Mouse (Mus musculus) stomach, embryonic 16.5 days (tissue): ENCODE measurements around the gene Guca1a. TPM values are rescaled to one million over a fixed set of nuclear protein-coding genes. Genes with fewer than 3 reads are reported as not detected.

Source experiments
- ATAC-seq: fragments of 200-750 bp; cut with Nextera tagmentation; 2 replicates; pipeline ENCODE4 v1.8.0; 2017; ENCODE audit warnings: moderate number of reproducible peaks, moderate TSS enrichment; ENCODE audit not compliant: insufficient read depth, low FRiP score
- H3K27ac ChIP-seq: fragments of 300-500 bp; sonication (generic); 2 replicates; pipeline ENCODE4 v1.5.1; 2014; ENCODE audit warnings: low read length
- H3K27me3 ChIP-seq: fragments of 300-500 bp; sonication (generic); 2 replicates; pipeline ENCODE4 v1.6.1; 2014; ENCODE audit warnings: low read length, control low read depth, mixed read lengths; ENCODE audit not compliant: control insufficient read depth, insufficient read depth
- H3K36me3 ChIP-seq: fragments of 300-500 bp; sonication (generic); 2 replicates; pipeline ENCODE4 v1.6.1; 2014; ENCODE audit warnings: low read length; ENCODE audit not compliant: control insufficient read depth, insufficient read depth
- H3K4me1 ChIP-seq: fragments of 300-500 bp; sonication (generic); 2 replicates; pipeline ENCODE4 v1.6.1; 2014; ENCODE audit warnings: low read length, control low read depth, mixed read lengths; ENCODE audit not compliant: control insufficient read depth, insufficient read depth
- H3K4me2 ChIP-seq: fragments of 300-500 bp; sonication (generic); 2 replicates; pipeline ENCODE4 v1.6.1; 2014; ENCODE audit warnings: low read depth, low read length, mixed read lengths
- H3K4me3 ChIP-seq: fragments of 300-500 bp; sonication (generic); replicated peaks from 2 replicates; pipeline ENCODE4 v1.5.1; 2014; ENCODE audit warnings: mild to moderate bottlenecking, low read length
- H3K9ac ChIP-seq: fragments of 300-500 bp; sonication (generic); 2 replicates; pipeline ENCODE4 v1.6.1; 2014; ENCODE audit warnings: low read length
- H3K9me3 ChIP-seq: fragments of 300-500 bp; sonication (generic); replicated peaks from 2 replicates; pipeline ENCODE4 v1.6.1; 2016; ENCODE audit warnings: low read length, control low read depth; ENCODE audit not compliant: control insufficient read depth
- WGBS: fragments of 180-500 bp; shearing (Covaris S2); extraction: QIAGEN DNeasy Blood & Tissue Kit; methylation state at CpG from one replicate; pipeline ENCODE4 v1.1.7; 2014; 5-methylcytosine and 5-hydroxymethylcytosine counted together
- polyA plus RNA-seq: library from polyadenylated mRNA; unstranded; fragments of >200 nt; fragmentation: Nextera tagmentation; extraction: Ambion mirVana; gene quantifications from 2 replicates; pipeline ENCODE4 v1.2.1, GENCODE M21; 2015

Guca1a gene
- polyA plus RNA-seq, 1 experiment from 2014 or later: 4.7 TPM

- H3K4me2 ChIP-seq: no peak overlapping the region
Measured at GRCm38 (mm10) chr17:47376779-47377280, 23.6 kb downstream of the Guca1a start.

GRCm38 (mm10) chr17:47373991-47374390, 26.4 kb downstream of the Guca1a start:
- Histone ChIP-seq H3K4me2 (no peak overlapping the region), H3K4me1 (no peaks in the 10 kb centered on the region), H3K9me3 (no peaks in the 10 kb centered on the region), H3K27ac (no peak overlapping the region), H3K36me3 (0 out of 2 replicates have a peak, but pooled peaks cover 11% of the 10 kb centered on the region), H3K4me3 (no peak overlapping the region), H3K9ac (no peak overlapping the region), H3K27me3 (no peaks in the 10 kb centered on the region)
- ATAC-seq: no peak
- 80% methylated on average over 6 of the region's 6 CpGs for WGBS

More at GRCm38 (mm10) chr17:47376779-47377280, 23.6 kb downstream of the Guca1a start:
- H3K9ac ChIP-seq: no peak overlapping the region
- no peak for ATAC-seq
- no peak overlapping the region for H3K4me3 ChIP-seq
- no peaks in the 10 kb centered on the region for H3K9me3 ChIP-seq
- H3K27ac ChIP-seq: no peak overlapping the region
- H3K4me1 ChIP-seq: no peaks in the 10 kb centered on the region
- H3K27me3 ChIP-seq: no peaks in the 10 kb centered on the region
- 0 out of 2 replicates have a peak, but pooled peaks cover 11% of the 10 kb centered on the region for H3K36me3 ChIP-seq
- 87% methylated on average over 6 of the region's 6 CpGs for WGBS

GRCm38 (mm10) chr17:47371451-47371850, 28.9 kb downstream of the Guca1a start:
- ATAC-seq: 0 out of 2 replicates have a peak, but pooled peaks have one; percentile 57
- WGBS: 8% methylated on average over 4 of the region's 4 CpGs
- H3K9me3 ChIP-seq: no peaks in the 10 kb centered on the region

GRCm38 (mm10) chr17:47369087-47369443, 31.3 kb downstream of the Guca1a start:
- ATAC-seq: peak; percentile 4; the same call in 1 of the 2 replicates
- peak overlapping the region; percentile 82 for H3K4me2 ChIP-seq

More at GRCm38 (mm10) chr17:47371451-47371850, 28.9 kb downstream of the Guca1a start:
- H3K4me3 ChIP-seq: no peak overlapping the region
- H3K4me1 ChIP-seq: no peaks in the 10 kb centered on the region
- no peaks in the 10 kb centered on the region for H3K27me3 ChIP-seq
- 0 out of 2 replicates have a peak, but pooled peaks cover 8% of the 10 kb centered on the region for H3K36me3 ChIP-seq
- no peak overlapping the region for H3K27ac ChIP-seq
- no peak overlapping the region for H3K4me2 ChIP-seq
- H3K9ac ChIP-seq: no peak overlapping the region

GRCm38 (mm10) chr17:47368401-47369086, 31.8 kb downstream of the Guca1a start, which contains the start of gene Mrps10:
Mrps10 (plus strand) TSS chr17:47368887.
- Histone ChIP-seq H3K4me3 (peak within 1 kb of the TSS; percentile 85), H3K9ac (peak within 1 kb of the TSS; percentile 81), H3K4me2 (peak within 1 kb of the TSS; percentile 82), H3K27ac (peak within 1 kb of the TSS; percentile 57), H3K9me3 (no peaks in the 10 kb centered on the region), H3K36me3 (no peaks in the 10 kb centered on the region), H3K27me3 (no peaks in the 10 kb centered on the region), H3K4me1 (no peaks in the 10 kb centered on the region)
- 3% methylated on average over 35 of the region's 35 CpGs for WGBS
- ATAC-seq: peak; percentile 90

More at GRCm38 (mm10) chr17:47369087-47369443, 31.3 kb downstream of the Guca1a start:
- no peaks in the 10 kb centered on the region for H3K9me3 ChIP-seq
- peak overlapping the region; percentile 57 for H3K27ac ChIP-seq
- peak overlapping the region; percentile 81 for H3K9ac ChIP-seq
- WGBS: under 1% methylated on average over 20 of the region's 20 CpGs
- peak overlapping the region; percentile 85 for H3K4me3 ChIP-seq
- H3K4me1 ChIP-seq: no peaks in the 10 kb centered on the region
- H3K27me3 ChIP-seq: no peaks in the 10 kb centered on the region
- no peaks in the 10 kb centered on the region for H3K36me3 ChIP-seq

GRCm38 (mm10) chr17:47361343-47361742, 39.0 kb downstream of the Guca1a start:
- ATAC-seq: no peak
- Histone ChIP-seq H3K4me3 (no peak overlapping the region), H3K4me1 (no peaks in the 10 kb centered on the region), H3K9me3 (no peaks in the 10 kb centered on the region), H3K4me2 (no peak overlapping the region), H3K9ac (no peak overlapping the region), H3K27me3 (no peaks in the 10 kb centered on the region), H3K27ac (no peak overlapping the region), H3K36me3 (peaks cover 4% of the 10 kb centered on the region; the same call in 1 of the 2 replicates)
- 79% methylated on average over 11 of the region's 11 CpGs for WGBS

GRCm38 (mm10) chr17:47359964-47360363, 40.4 kb downstream of the Guca1a start:
- 46% methylated on average over 6 of the region's 6 CpGs for WGBS
- Histone ChIP-seq H3K4me3 (no peak overlapping the region), H3K4me2 (no peak overlapping the region), H3K36me3 (peaks cover 8% of the 10 kb centered on the region; the same call in 1 of the 2 replicates), H3K9me3 (no peaks in the 10 kb centered on the region), H3K27me3 (no peaks in the 10 kb centered on the region), H3K4me1 (no peaks in the 10 kb centered on the region), H3K27ac (no peak overlapping the region), H3K9ac (no peak overlapping the region)
- ATAC-seq: no peak

GRCm38 (mm10) chr17:47349721-47350319, 50.6 kb downstream of the Guca1a start:
- Histone ChIP-seq H3K27ac (no peak overlapping the region), H3K4me2 (no peak overlapping the region), H3K4me3 (no peak overlapping the region), H3K27me3 (no peaks in the 10 kb centered on the region), H3K9me3 (peaks cover 17% of the 10 kb centered on the region; the same call in 1 of the 2 replicates), H3K4me1 (no peaks in the 10 kb centered on the region), H3K36me3 (peaks cover 48% of the 10 kb centered on the region), H3K9ac (no peak overlapping the region)
- 94% methylated on average over 3 of the region's 3 CpGs for WGBS
- no peak for ATAC-seq
